In genomic region chr17:47889727-47890126, GRCm38 (mm10) we compare ENCODE assay signal across 15 mouse cellular contexts. TPM values are rescaled to one million over a fixed set of nuclear protein-coding genes. Genes with fewer than 3 reads are reported as not detected.
A peak's percentile ranks its signal among the peaks of the same experiment; 100 is the strongest.
DNase-seq lines count a peak whose midpoint lies in the region; ATAC-seq lines count a peak whose summit lies in the region.
"Had no signal": no experiment of that assay in that cellular context is flagged by ENCODE, and none has a peak within 500 bp of the region (broad histone marks: within the 10 kb centered on the region; RNA-seq: fewer than 3 reads in every experiment).

No protein-coding gene starts in this region.

- peaks cover 9% of the 10 kb centered on the region; the same call in 1 of the 2 replicates for H3K36me3 ChIP-seq in liver, embryonic 11.5 days (ENCODE audit: control insufficient read depth, insufficient read depth, low read length)
- peaks cover 7% of the 10 kb centered on the region; the same call in 1 of the 2 replicates for H3K36me3 ChIP-seq in intestine, embryonic 15.5 days
- H3K36me3 ChIP-seq in stomach, embryonic 15.5 days, result peaks cover 12% of the 10 kb centered on the region

- no peak for ATAC-seq in liver, embryonic 11.5 days (replicated peaks; ENCODE audit: low FRiP score)
- peak; percentile 14; the same call in 1 of the 2 replicates for ATAC-seq in intestine, embryonic 15.5 days
- ATAC-seq in stomach, embryonic 15.5 days (ENCODE audit: insufficient read depth, low FRiP score, low read depth), result peak; percentile 45
- ATAC-seq in megakaryocyte progenitor cell, adult 5-6 weeks (replicated peaks; ENCODE audit: poor library complexity), result no peak
- ATAC-seq: Patski had no signal

- no peak overlapping the region for H3K9ac ChIP-seq in liver, embryonic 11.5 days (ENCODE audit: low read depth, low read length)
- no peak overlapping the region for H3K9ac ChIP-seq in intestine, embryonic 15.5 days
- no peak overlapping the region for H3K9ac ChIP-seq in stomach, embryonic 15.5 days
- H3K9ac ChIP-seq: embryonic facial prominence, embryonic 15.5 days; liver, embryonic 13.5 days had no signal

- WGBS in liver, embryonic 11.5 days, result 64% methylated on average over 7 of the region's 7 CpGs
- 49% methylated on average over 7 of the region's 7 CpGs for WGBS in intestine, embryonic 15.5 days
- WGBS in stomach, embryonic 15.5 days, result 57% methylated on average over 7 of the region's 7 CpGs

- no peaks in the 10 kb centered on the region for H3K27me3 ChIP-seq in liver, embryonic 11.5 days (replicated peaks; ENCODE audit: control insufficient read depth, insufficient read depth, low read length)
- H3K27me3 ChIP-seq in intestine, embryonic 15.5 days (replicated peaks), result no peaks in the 10 kb centered on the region
- H3K27me3 ChIP-seq in stomach, embryonic 15.5 days (replicated peaks), result no peaks in the 10 kb centered on the region
- H3K27me3 ChIP-seq: embryonic facial prominence, embryonic 15.5 days; liver, embryonic 13.5 days; Patski had no signal

- H3K4me2 ChIP-seq in liver, embryonic 11.5 days, result no peak overlapping the region
- H3K4me2 ChIP-seq in intestine, embryonic 15.5 days (replicated peaks), result no peak overlapping the region
- H3K4me2 ChIP-seq in stomach, embryonic 15.5 days, result no peak overlapping the region
- H3K4me2 ChIP-seq: embryonic facial prominence, embryonic 15.5 days; liver, embryonic 13.5 days had no signal

- H3K9me3 ChIP-seq in liver, embryonic 11.5 days (ENCODE audit: control insufficient read depth, low read length), result no peaks in the 10 kb centered on the region
- no peaks in the 10 kb centered on the region for H3K9me3 ChIP-seq in intestine, embryonic 15.5 days
- no peaks in the 10 kb centered on the region for H3K9me3 ChIP-seq in stomach, embryonic 15.5 days
- H3K9me3 ChIP-seq: embryonic facial prominence, embryonic 15.5 days; liver, embryonic 13.5 days had no signal

- H3K4me1 ChIP-seq in liver, embryonic 11.5 days (replicated peaks; ENCODE audit: control insufficient read depth, insufficient read depth, low read length), result peaks cover 44% of the 10 kb centered on the region
- peaks cover 41% of the 10 kb centered on the region for H3K4me1 ChIP-seq in intestine, embryonic 15.5 days (replicated peaks)
- peaks cover 43% of the 10 kb centered on the region for H3K4me1 ChIP-seq in stomach, embryonic 15.5 days

- no peak overlapping the region for H3K4me3 ChIP-seq in liver, embryonic 11.5 days (ENCODE audit: low read depth, low read length)
- no peak overlapping the region for H3K4me3 ChIP-seq in intestine, embryonic 15.5 days (replicated peaks)
- no peak overlapping the region for H3K4me3 ChIP-seq in stomach, embryonic 15.5 days (replicated peaks)
- H3K4me3 ChIP-seq: embryonic facial prominence, embryonic 15.5 days; liver, embryonic 13.5 days had no signal

- peak overlapping the region; percentile 41; the same call in 1 of the 2 replicates for H3K27ac ChIP-seq in liver, embryonic 11.5 days (ENCODE audit: low read depth, low read length)
- H3K27ac ChIP-seq in intestine, embryonic 15.5 days, result peak overlapping the region; percentile 40; the same call in 1 of the 2 replicates
- H3K27ac ChIP-seq in stomach, embryonic 15.5 days, result peak overlapping the region; percentile 61

- DNase-seq in liver, embryonic 11.5 days (ENCODE audit: low spot score), result no peak
- DNase-seq in liver, result no peak
- DNase-seq in lung, adult 18-20 months, result peak; percentile 81 to 88
- DNase-seq in Muller cell, postnatal 12 days (ENCODE audit: inconsistent ontology term), result no peak
- DNase-seq: cerebellum, postnatal 36 days; kidney, postnatal 36 days; layer of hippocampus, postnatal 36 days; liver, embryonic 13.5 days; right cerebral cortex, postnatal 14 days; thymus, postnatal 4 days had no signal

RNA-seq across cellular contexts. Expression of gene Foxp4, which starts 34.7 kb away (rescaled TPM):
- 21.3 and 21.6 TPM in 2 replicates for polyA plus RNA-seq in liver, embryonic 11.5 days (2014; fragmentation: Nextera tagmentation; extraction: Ambion mirVana)
- 22.3 and 24.9 TPM in 2 replicates for polyA plus RNA-seq in intestine, embryonic 15.5 days (2015; fragmentation: Nextera tagmentation; extraction: Ambion mirVana)
- 25.0 and 30.9 TPM in 2 replicates for polyA plus RNA-seq in stomach, embryonic 15.5 days (2015; fragmentation: Nextera tagmentation; extraction: Ambion mirVana)
- 20.1 and 21.3 TPM in 2 replicates for total RNA-seq in megakaryocyte progenitor cell, adult 5-6 weeks (2015)
- 3.2 and 4.0 TPM in 2 replicates for total RNA-seq in megakaryocyte progenitor cell, adult 5-6 weeks (2017)

RNA-seq across cellular contexts. Expression of gene Mdfi, which starts 55.2 kb away (rescaled TPM):
- 15.9 and 16.3 TPM in 2 replicates for polyA plus RNA-seq in liver, embryonic 11.5 days (2014; fragmentation: Nextera tagmentation; extraction: Ambion mirVana)
- polyA plus RNA-seq in intestine, embryonic 15.5 days (2015; fragmentation: Nextera tagmentation; extraction: Ambion mirVana), result 8.3 and 9.5 TPM in 2 replicates
- 10.3 and 11.2 TPM in 2 replicates for polyA plus RNA-seq in stomach, embryonic 15.5 days (2015; fragmentation: Nextera tagmentation; extraction: Ambion mirVana)
- total RNA-seq in megakaryocyte progenitor cell, adult 5-6 weeks (2015), result 2.9 and 4.1 TPM in 2 replicates
- total RNA-seq in megakaryocyte progenitor cell, adult 5-6 weeks (2017), result 1.5 and 3.8 TPM in 2 replicates
- polyA plus RNA-seq: Patski had no signal

Comparison
In these comparisons a context has a peak if more than half of its experiments do, and no peak if none do; other contexts are left out.
1. ATAC-seq: peak in intestine, embryonic 15.5 days (single experiment) and stomach, embryonic 15.5 days (single experiment); none in liver, embryonic 11.5 days (single experiment) and megakaryocyte progenitor cell, adult 5-6 weeks (single experiment).
2. DNase-seq: peak in lung, adult 18-20 months (2 of 2); none in liver, embryonic 11.5 days (single experiment), liver (single experiment) and Muller cell, postnatal 12 days (single experiment).
3. Peak in every context shown above with its lines, with median percentiles within 50 percentile points of each other: H3K27ac ChIP-seq.